ENCODE assay signal across 10 mouse cellular contexts in the genomic region with DNA sequence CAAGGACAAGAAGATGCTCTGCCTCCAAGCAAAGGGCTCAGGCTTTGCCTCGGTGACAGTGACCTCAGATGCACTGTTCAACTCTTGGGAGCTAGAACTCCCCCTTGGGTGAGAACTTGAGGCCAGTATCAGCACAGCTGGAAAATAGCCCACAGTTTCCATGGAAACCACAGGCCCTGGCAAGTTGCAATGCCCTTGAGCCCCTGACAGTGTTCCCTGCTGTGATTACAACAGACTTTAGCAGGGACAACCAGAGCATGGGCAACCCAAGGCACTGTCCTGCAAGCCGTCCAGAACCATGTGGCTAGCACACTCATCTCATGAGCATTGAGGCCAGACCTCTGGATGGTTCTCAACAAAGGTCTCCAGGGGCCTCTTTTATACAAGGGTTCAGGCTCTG. TPM values are rescaled to one million over a fixed set of nuclear protein-coding genes. Genes with fewer than 3 reads are reported as not detected.
DNase-seq lines count a peak whose midpoint lies in the region; ATAC-seq and TF ChIP-seq lines count a peak whose summit lies in the region.
"Had no signal": no experiment of that assay in that cellular context is flagged by ENCODE, and none has a peak within 500 bp of the region (broad histone marks: within the 10 kb centered on the region; RNA-seq: fewer than 3 reads in every experiment).

No protein-coding gene starts in this region.

- CTCF ChIA-PET in Patski (lab: Charles Lee), result no interaction called here

- no peak overlapping the region for H3K9ac ChIP-seq in heart, embryonic 12.5 days
- H3K9ac ChIP-seq: hindbrain, embryonic 15.5 days; liver, embryonic 15.5 days had no signal

- H3K4me1 ChIP-seq in heart, embryonic 12.5 days (replicated peaks), result peaks cover 5% of the 10 kb centered on the region
- H3K4me1 ChIP-seq in limb, embryonic 10.5 days, result peaks cover 6% of the 10 kb centered on the region; the same call in 1 of the 2 replicates

- no peak overlapping the region for H3K27ac ChIP-seq in heart, embryonic 12.5 days (ENCODE audit: poor library complexity, severe bottlenecking)
- H3K27ac ChIP-seq in limb, embryonic 10.5 days, result 0 out of 2 replicates have a peak overlapping the region, but pooled peaks have one; percentile 19
- H3K27ac ChIP-seq: hindbrain, embryonic 15.5 days; liver, embryonic 15.5 days had no signal

- H3K27me3 ChIP-seq in heart, embryonic 12.5 days (replicated peaks), result no peaks in the 10 kb centered on the region
- no peaks in the 10 kb centered on the region for H3K27me3 ChIP-seq in Patski
- H3K27me3 ChIP-seq in limb, embryonic 10.5 days (ENCODE audit: low read depth, poor library complexity, severe bottlenecking), result no peaks in the 10 kb centered on the region
- H3K27me3 ChIP-seq: hindbrain, embryonic 15.5 days; liver, embryonic 15.5 days had no signal

- H3K9me3 ChIP-seq in heart, embryonic 12.5 days (replicated peaks), result no peaks in the 10 kb centered on the region
- H3K9me3 ChIP-seq in limb, embryonic 10.5 days (replicated peaks), result no peaks in the 10 kb centered on the region
- H3K9me3 ChIP-seq: hindbrain, embryonic 15.5 days; liver, embryonic 15.5 days had no signal

- POLR2A ChIA-PET in Patski (lab: Charles Lee), result no interaction called here

- H3K36me3 ChIP-seq in heart, embryonic 12.5 days, result peaks cover 64% of the 10 kb centered on the region
- H3K36me3 ChIP-seq in limb, embryonic 10.5 days, result peaks cover 19% of the 10 kb centered on the region

- no peak for TF ChIP-seq CTCF in Patski (IDR thresholded peaks at IDR 0.05)

- H3K4me2 ChIP-seq in heart, embryonic 12.5 days, result no peak overlapping the region
- H3K4me2 ChIP-seq: hindbrain, embryonic 15.5 days; liver, embryonic 15.5 days had no signal

- ATAC-seq in heart, embryonic 12.5 days (ENCODE audit: insufficient number of reproducible peaks, low FRiP score), result no peak
- peak; percentile 59 for ATAC-seq in Patski

- 52% methylated on average over 2 of the region's 2 CpGs for WGBS in heart, embryonic 12.5 days
- 58% methylated on average over 2 of the region's 2 CpGs for WGBS in limb, embryonic 10.5 days

- in situ Hi-C loops in Patski (cut with MboI; ENCODE audit: low pct_unique_long_range_greater_than_20kb), result no loop called here

- peak; percentile 98 for DNase-seq in heart, adult 11 months
- peak; percentile 51 for DNase-seq in Patski (ENCODE audit: low read depth, low spot score)
- peak; percentile 66 for DNase-seq in fibroblast of lung, adult 2 months (ENCODE audit: low read depth)
- DNase-seq in limb, embryonic 10.5 days (ENCODE audit: low spot score), result no peak
- no peak for DNase-seq in urinary bladder, adult 2 months (ENCODE audit: low spot score)
- DNase-seq in cerebellum, postnatal 36 days, result no peak
- no peak for DNase-seq in spleen, postnatal 14 days (ENCODE audit: low spot score in 2 of 2)

- H3K4me3 ChIP-seq in heart, embryonic 12.5 days, result no peak overlapping the region
- H3K4me3 ChIP-seq in limb, embryonic 10.5 days, result no peak overlapping the region
- H3K4me3 ChIP-seq: hindbrain, embryonic 15.5 days; liver, embryonic 15.5 days had no signal

RNA-seq across cellular contexts. Expression of a gene that starts 54.7 kb away (rescaled TPM):
- 53.7 and 53.8 TPM in 2 replicates for polyA plus RNA-seq in heart, embryonic 12.5 days (2016; fragmentation: Nextera tagmentation; extraction: Ambion mirVana)
- 1.8 TPM for polyA plus RNA-seq in Patski (2021)
- 1.0 and 1.8 TPM in 2 replicates for polyA plus RNA-seq in limb, embryonic 10.5 days (2016; fragmentation: Nextera tagmentation; extraction: Ambion mirVana)
- polyA plus RNA-seq in urinary bladder, adult 2 months (2012; rRNA removed), result 74.3 and 76.8 TPM in 2 replicates

Comparison
In these comparisons a context has a peak if more than half of its experiments do, and no peak if none do; other contexts are left out.
1. DNase-seq: peak in heart, adult 11 months (single experiment), Patski (single experiment) and fibroblast of lung, adult 2 months (single experiment); none in limb, embryonic 10.5 days (single experiment), urinary bladder, adult 2 months (single experiment), cerebellum, postnatal 36 days (0 of 2) and spleen, postnatal 14 days (0 of 2).
2. RNA of a gene that starts 54.7 kb away (polyA plus RNA-seq): 74.3 to 76.8 TPM in urinary bladder, adult 2 months and 53.7 to 53.8 TPM in heart, embryonic 12.5 days; 1.8 TPM in Patski (single experiment) and 1.0 to 1.8 TPM in limb, embryonic 10.5 days; every median in the first group is over 10 times any median in the second.